Mouse (Mus musculus) stomach, embryonic 14.5 days (tissue): Measurements from ENCODE around the gene Gna13. TPM values are rescaled to one million over a fixed set of nuclear protein-coding genes. Genes with fewer than 3 reads are reported as not detected.

Experiments used
- ATAC-seq: fragments of 200-750 bp; cut with Nextera tagmentation; 2 replicates; pipeline ENCODE4 v1.8.0; 2017; ENCODE audit warnings: low read depth, moderate TSS enrichment; ENCODE audit not compliant: insufficient number of reproducible peaks, insufficient read depth, low FRiP score
- H3K27ac ChIP-seq: fragments of 300-500 bp; sonication (generic); 2 replicates; pipeline ENCODE4 v1.5.1; 2014; ENCODE audit warnings: mild to moderate bottlenecking, low read length, moderate library complexity, mixed read lengths
- H3K27me3 ChIP-seq: fragments of 300-500 bp; sonication (generic); 2 replicates; pipeline ENCODE4 v1.6.1; 2014; ENCODE audit warnings: low read length, control low read depth, mixed read lengths; ENCODE audit not compliant: control insufficient read depth, insufficient read depth
- H3K36me3 ChIP-seq: fragments of 300-500 bp; sonication (generic); 2 replicates; pipeline ENCODE4 v1.6.1; 2014; ENCODE audit warnings: mild to moderate bottlenecking, control low read depth, low read length, moderate library complexity, mixed read lengths; ENCODE audit not compliant: control insufficient read depth, insufficient read depth
- H3K4me1 ChIP-seq: fragments of 300-500 bp; sonication (generic); 2 replicates; pipeline ENCODE4 v1.6.1; 2014; ENCODE audit warnings: low read length, control low read depth, mixed read lengths; ENCODE audit not compliant: control insufficient read depth, insufficient read depth
- H3K4me2 ChIP-seq: fragments of 300-500 bp; sonication (generic); replicated peaks from 2 replicates; pipeline ENCODE4 v1.6.1; 2014; ENCODE audit warnings: low read depth, low read length, control low read depth
- H3K4me3 ChIP-seq: fragments of 300-500 bp; sonication (generic); 2 replicates; pipeline ENCODE4 v1.5.1; 2014; ENCODE audit warnings: low read depth, low read length, control low read depth
- H3K9ac ChIP-seq: fragments of 300-500 bp; sonication (generic); replicated peaks from 2 replicates; pipeline ENCODE4 v1.6.1; 2014; ENCODE audit warnings: low read depth, mild to moderate bottlenecking, control low read depth, low read length, moderate library complexity, mixed read lengths
- H3K9me3 ChIP-seq: fragments of 300-500 bp; sonication (generic); 2 replicates; pipeline ENCODE4 v1.6.1; 2016; ENCODE audit warnings: low read depth, low read length, control low read depth; ENCODE audit not compliant: control insufficient read depth
- WGBS: fragments of 180-500 bp; shearing (Covaris S2); extraction: QIAGEN DNeasy Blood & Tissue Kit; methylation state at CpG from one replicate; pipeline ENCODE4 v1.1.7; 2014; 5-methylcytosine and 5-hydroxymethylcytosine counted together
- polyA plus RNA-seq: library from polyadenylated mRNA; unstranded; fragments of >200 nt; fragmentation: Nextera tagmentation; extraction: Ambion mirVana; gene quantifications from 2 replicates; pipeline ENCODE4 v1.2.1, GENCODE M21; 2014

The Gna13 gene
- polyA plus RNA-seq, 1 experiment from 2014 or later, result 34.0 TPM

DNA sequence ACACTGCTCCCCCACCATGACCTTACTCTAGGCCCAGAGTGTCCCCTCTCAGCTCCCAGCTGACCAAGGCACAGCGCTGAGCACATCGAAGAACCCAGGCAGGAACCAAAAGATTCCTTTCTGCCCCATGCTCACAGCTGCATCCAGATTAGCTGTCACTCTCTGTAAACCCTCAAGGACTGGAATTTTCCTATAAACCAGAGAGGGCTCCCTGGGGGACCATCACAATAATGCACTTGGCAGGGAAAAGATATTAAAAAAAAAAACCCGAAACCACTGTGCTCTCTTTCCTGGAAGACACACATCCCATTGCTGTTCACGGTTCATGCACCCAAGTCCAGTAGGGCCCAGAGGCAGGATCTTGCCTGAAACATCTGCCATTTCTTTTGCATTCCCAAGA is 33.3 kb upstream of the Gna13 start:
- 60% methylated on average over 4 of the region's 4 CpGs for WGBS
- Histone ChIP-seq H3K4me2 (no peak overlapping the region), H3K4me1 (no peaks in the 10 kb centered on the region)

DNA sequence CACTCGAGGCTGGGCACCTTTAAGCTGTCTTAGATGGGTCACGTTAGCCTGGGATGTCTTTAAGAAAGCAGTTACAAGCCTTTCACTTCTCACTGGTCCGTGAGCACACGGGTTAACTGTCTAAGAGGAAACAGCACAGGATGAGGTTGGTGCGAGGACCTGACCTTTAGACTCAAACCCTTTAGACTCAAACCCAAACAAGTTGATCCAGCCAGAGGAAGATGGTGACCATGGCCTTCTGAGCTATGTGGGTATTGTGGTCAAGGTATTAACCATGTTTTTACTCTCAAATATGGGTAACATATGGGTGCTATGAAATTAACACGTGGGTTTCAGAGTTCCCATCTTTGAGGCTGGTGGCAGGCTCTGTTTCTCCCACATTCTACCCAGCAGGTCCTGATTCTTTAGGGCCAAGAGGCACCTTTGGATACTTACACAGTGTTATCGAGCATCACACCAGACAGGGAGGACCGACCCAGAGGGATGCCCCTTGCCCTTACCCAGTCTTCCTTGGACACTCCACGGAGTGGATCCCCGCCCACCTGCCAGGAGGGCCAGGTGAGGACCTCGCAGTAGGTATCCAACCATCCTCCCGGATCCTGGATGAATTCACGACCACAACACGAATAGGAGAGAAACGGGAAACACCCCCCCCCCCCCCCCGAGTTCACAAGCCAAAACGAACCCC is 31.8 kb upstream of the Gna13 start:
- H3K4me2 ChIP-seq, result peak overlapping the region; percentile 40; the same call in 1 of the 2 replicates
- WGBS, result 32% methylated on average over 17 of the region's 17 CpGs
- no peaks in the 10 kb centered on the region for H3K4me1 ChIP-seq
- H3K27ac ChIP-seq, result no peak overlapping the region
- ATAC-seq, result peak; percentile 40; the same call in 1 of the 2 replicates
- no peaks in the 10 kb centered on the region for H3K27me3 ChIP-seq
- H3K36me3 ChIP-seq, result no peaks in the 10 kb centered on the region
- H3K4me3 ChIP-seq, result no peak overlapping the region
- H3K9ac ChIP-seq, result no peak overlapping the region
- H3K9me3 ChIP-seq, result no peaks in the 10 kb centered on the region

More for the DNA sequence above, 33.3 kb upstream of the Gna13 start:
- no peaks in the 10 kb centered on the region for H3K9me3 ChIP-seq
- H3K36me3 ChIP-seq, result no peaks in the 10 kb centered on the region
- no peak overlapping the region for H3K9ac ChIP-seq
- no peak overlapping the region for H3K4me3 ChIP-seq
- H3K27ac ChIP-seq, result no peak overlapping the region
- no peak for ATAC-seq
- no peaks in the 10 kb centered on the region for H3K27me3 ChIP-seq

DNA sequence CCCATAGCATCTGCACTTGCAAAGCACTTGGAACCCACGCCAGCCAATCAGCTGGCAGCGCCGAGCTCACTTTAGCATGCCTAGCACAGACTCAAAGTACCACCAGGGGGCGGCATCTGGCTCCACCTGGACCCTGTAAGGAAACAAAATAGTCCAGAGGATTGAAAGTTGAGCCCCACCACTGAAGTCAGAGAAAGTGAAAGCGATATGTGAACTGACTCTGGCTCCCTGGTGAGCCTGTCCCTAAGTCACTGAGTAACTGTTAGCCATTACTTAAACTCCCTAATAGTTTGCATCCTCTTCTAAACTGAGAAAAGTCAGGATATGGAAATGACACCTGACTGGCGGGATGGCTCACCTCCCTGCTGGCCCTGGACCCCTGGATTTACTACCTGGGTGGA is 31.2 kb upstream of the Gna13 start:
- ATAC-seq, result peak; percentile 89
- Histone ChIP-seq H3K4me1 (no peaks in the 10 kb centered on the region), H3K27me3 (no peaks in the 10 kb centered on the region), H3K36me3 (no peaks in the 10 kb centered on the region), H3K27ac (no peak overlapping the region), H3K9ac (no peak overlapping the region), H3K4me3 (peak overlapping the region; percentile 20; the same call in 1 of the 2 replicates), H3K9me3 (no peaks in the 10 kb centered on the region), H3K4me2 (peak overlapping the region; percentile 40)
- 4% methylated on average over 6 of the region's 6 CpGs for WGBS

DNA sequence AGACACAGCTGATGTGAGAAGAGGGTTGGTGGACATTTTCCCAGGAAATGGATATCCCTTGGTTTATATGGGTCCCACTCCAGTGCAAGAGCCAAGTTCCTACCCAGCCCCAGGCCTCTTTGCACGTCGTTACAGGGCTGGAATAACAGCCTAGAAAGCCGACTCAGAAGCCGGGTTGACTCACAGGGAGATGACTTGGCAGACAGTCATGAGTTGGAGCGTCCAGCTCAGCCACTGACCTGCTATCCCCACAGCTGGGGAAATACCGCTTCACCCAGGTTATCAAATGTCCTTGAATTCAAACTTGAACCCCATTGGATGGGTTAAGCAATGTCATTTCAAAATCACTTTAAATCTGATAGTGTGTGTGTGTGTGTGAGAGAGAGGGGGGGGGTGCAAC is 29.9 kb upstream of the Gna13 start:
- ATAC-seq, result no peak
- Histone ChIP-seq H3K27ac (no peak overlapping the region), H3K4me2 (no peak overlapping the region), H3K4me3 (no peak overlapping the region), H3K27me3 (no peaks in the 10 kb centered on the region), H3K4me1 (no peaks in the 10 kb centered on the region), H3K36me3 (no peaks in the 10 kb centered on the region), H3K9me3 (no peaks in the 10 kb centered on the region), H3K9ac (no peak overlapping the region)
- 70% methylated on average over 6 of the region's 6 CpGs for whole genome bisulfite sequencing

DNA sequence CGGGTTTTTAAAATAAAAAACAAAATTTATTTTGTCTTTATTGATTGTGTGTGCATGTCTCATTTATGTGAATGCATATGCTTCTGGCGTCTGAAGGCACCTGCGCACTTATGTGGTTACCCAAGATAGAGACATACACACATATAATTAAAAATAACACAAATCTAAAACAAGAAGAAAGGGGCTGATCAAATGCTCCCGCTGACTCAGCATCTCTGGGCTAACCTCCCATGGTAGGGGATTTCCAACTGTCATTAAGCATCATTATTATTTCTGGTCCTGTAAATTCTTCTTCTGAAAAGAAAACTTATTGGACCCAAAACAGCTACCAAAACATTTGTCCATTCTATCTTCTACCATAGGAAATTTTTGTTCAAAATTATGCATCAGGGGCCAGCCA is 27.9 kb upstream of the Gna13 start:
- H3K4me2 ChIP-seq, result no peak overlapping the region
- ATAC-seq, result no peak
- no peaks in the 10 kb centered on the region for H3K27me3 ChIP-seq
- WGBS, result 88% methylated on average over 4 of the region's 4 CpGs
- H3K9me3 ChIP-seq, result no peaks in the 10 kb centered on the region
- no peaks in the 10 kb centered on the region for H3K36me3 ChIP-seq
- H3K9ac ChIP-seq, result no peak overlapping the region
- H3K4me1 ChIP-seq, result no peaks in the 10 kb centered on the region
- H3K4me3 ChIP-seq, result no peak overlapping the region
- H3K27ac ChIP-seq, result no peak overlapping the region

DNA sequence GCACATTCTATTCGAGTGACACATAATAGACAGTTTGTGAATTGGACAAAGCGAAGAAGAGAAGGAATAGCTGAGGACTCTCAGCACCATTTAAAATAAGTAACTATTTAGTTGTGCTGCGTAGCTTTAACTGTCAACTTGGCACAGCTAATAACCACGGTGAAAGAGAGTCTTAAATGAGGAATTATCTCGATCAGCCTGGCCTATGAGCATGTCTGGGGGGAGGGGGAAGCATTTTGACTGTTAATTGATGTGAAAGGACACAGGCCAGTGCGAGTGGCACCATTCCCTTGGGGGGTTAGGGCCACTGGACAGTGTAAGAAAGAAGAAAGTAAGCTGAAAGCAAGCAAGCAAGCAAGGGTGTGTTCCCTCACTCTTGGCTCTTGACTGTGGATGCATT is 26.7 kb upstream of the Gna13 start:
- Histone ChIP-seq H3K36me3 (no peaks in the 10 kb centered on the region), H3K27me3 (no peaks in the 10 kb centered on the region), H3K27ac (no peak overlapping the region), H3K9me3 (no peaks in the 10 kb centered on the region), H3K9ac (no peak overlapping the region), H3K4me3 (no peak overlapping the region), H3K4me1 (no peaks in the 10 kb centered on the region), H3K4me2 (no peak overlapping the region)
- 58% methylated on average over 6 of the region's 6 CpGs for WGBS
- no peak for ATAC-seq

DNA sequence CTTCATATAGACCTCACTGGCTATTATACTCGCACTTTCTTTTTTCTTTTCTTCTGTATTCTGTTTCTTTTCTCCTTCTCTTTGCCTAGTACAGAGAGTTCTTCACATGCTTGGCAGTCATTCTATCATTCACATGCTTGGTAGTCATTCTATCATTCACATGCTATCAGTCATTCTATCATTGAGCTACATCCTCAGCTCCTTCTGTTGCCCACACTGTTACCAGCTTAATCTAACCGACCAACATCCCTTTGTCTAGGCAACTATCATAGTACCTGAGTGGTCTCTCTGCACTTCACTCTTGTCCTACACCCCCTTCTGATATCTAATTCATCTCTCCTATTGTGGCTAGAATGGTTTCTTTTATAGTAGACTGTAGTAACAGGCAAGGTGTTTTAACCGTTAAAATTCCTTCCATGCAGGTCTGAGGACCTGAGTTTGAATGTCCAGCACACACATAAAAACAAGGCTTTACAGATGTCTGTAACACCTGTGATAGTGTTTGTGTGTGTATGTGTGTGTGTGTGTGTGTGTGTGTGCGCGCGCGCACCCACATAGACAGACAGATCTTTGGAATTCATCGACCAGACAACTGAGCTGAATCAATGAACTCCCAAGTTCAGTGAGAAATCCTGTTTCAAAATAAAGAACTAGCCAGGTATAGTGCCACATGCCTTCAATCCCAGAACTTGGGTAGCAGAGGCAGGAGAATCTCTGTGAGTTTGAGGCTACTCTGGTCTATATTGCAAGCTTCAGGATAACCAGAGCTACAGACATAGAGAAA is 23.3 kb upstream of the Gna13 start:
- Histone ChIP-seq H3K27me3 (no peaks in the 10 kb centered on the region), H3K9ac (no peak overlapping the region), H3K4me1 (no peaks in the 10 kb centered on the region), H3K36me3 (no peaks in the 10 kb centered on the region), H3K4me3 (no peak overlapping the region), H3K27ac (no peak overlapping the region), H3K4me2 (no peak overlapping the region), H3K9me3 (no peaks in the 10 kb centered on the region)
- ATAC-seq, result no peak
- 94% methylated on average over 8 of the region's 8 CpGs for WGBS

DNA sequence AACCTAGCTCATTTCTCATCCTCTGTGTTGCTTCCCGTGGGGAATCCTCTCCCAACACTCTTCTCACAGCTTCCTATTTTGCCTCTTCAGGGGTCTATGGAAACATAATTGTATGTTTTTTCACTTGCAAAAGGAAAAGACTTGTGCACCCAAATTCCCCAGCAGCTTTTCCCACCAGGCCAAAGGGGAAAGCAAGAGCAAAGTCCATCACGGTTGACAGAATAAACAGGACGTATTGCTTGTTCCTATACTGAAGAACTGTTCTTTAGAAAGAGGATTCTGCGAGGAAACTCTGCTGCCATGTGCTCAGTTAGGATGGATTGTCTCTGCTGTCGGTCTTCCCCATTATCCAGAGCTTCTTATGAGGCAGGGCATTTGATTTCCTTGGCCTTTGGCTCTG is 22.1 kb upstream of the Gna13 start:
- H3K27ac ChIP-seq, result no peak overlapping the region
- WGBS, result 57% methylated on average over 5 of the region's 5 CpGs
- no peak for ATAC-seq

More for the DNA sequence above, 22.1 kb upstream of the Gna13 start:
- no peak overlapping the region for H3K4me2 ChIP-seq
- H3K9me3 ChIP-seq, result no peaks in the 10 kb centered on the region
- H3K4me1 ChIP-seq, result no peaks in the 10 kb centered on the region
- H3K4me3 ChIP-seq, result no peak overlapping the region
- H3K27me3 ChIP-seq, result no peaks in the 10 kb centered on the region
- H3K9ac ChIP-seq, result no peak overlapping the region
- no peaks in the 10 kb centered on the region for H3K36me3 ChIP-seq
